Mouse (Mus musculus): Measurements from ENCODE around the gene Col4a3. TPM values are rescaled to one million over a fixed set of nuclear protein-coding genes. Genes with fewer than 3 reads are reported as not detected.

Gene Col4a3
- polyA plus RNA-seq, 1 experiment from 2014 or later, result 0.04 TPM

DNA sequence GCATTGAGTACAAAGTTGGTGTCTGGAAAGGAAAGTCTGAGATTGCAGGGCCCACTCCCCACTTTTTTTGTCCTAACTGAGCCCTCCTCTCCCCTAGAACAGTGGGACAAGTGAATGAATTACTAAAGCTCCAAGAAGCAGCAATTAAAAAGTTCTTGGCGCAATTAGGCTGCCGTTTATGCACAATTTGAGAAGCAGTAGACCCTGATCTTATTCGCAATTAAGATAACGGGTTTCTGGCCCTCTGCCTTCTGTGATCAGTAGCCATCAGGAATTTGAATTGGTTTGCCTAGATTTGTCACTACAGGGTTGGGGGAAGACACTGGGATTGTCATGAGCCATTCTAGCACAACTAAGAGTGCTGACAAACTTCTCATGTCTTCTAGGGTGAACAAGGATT, 64.1 kb downstream of the Col4a3 start:
- no peaks in the 10 kb centered on the region for H3K9me3 ChIP-seq (replicated peaks)
- WGBS, result 90% methylated on average over 4 of the region's 4 CpGs
- no peak overlapping the region for H3K27ac ChIP-seq
- no peaks in the 10 kb centered on the region for H3K36me3 ChIP-seq
- H3K4me1 ChIP-seq, result no peaks in the 10 kb centered on the region
- no peak overlapping the region for H3K4me3 ChIP-seq
- DNase-seq (ENCODE audit: low spot score), result no peak
- H3K27me3 ChIP-seq (ENCODE audit: low read depth, poor library complexity, severe bottlenecking), result no peaks in the 10 kb centered on the region

DNA sequence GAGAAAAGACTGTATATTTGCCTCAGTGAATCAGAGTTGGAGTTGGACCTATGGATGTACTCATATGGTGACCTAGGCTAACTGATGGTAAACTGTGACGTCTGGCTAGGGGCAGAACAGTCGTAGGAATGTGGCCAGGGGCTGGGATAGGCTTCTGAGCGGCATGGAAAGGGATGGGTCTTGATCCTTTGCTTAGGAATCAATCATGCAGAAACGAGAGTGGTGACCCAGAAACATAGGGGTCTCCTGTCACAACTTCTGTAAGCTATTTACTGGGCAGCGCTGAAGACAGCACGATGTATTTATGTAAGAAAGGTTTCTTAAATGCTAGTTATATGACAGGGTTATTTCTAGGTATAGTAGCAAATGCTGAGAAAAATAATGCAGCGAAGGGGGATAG, 67.3 kb downstream of the Col4a3 start:
- Histone ChIP-seq H3K36me3 (no peaks in the 10 kb centered on the region), H3K4me1 (no peaks in the 10 kb centered on the region), H3K4me3 (no peak overlapping the region), H3K27ac (no peak overlapping the region), H3K27me3 (ENCODE audit: low read depth, poor library complexity, severe bottlenecking) (no peaks in the 10 kb centered on the region), H3K9me3 (replicated peaks) (no peaks in the 10 kb centered on the region)
- no peak for DNase-seq (ENCODE audit: low spot score)
- WGBS, result 70% methylated on average over 7 of the region's 7 CpGs

GRCm38 (mm10) chr1:82656452-82656851, 69.7 kb downstream of the Col4a3 start:
- no peak overlapping the region for H3K27ac ChIP-seq
- no peaks in the 10 kb centered on the region for H3K9me3 ChIP-seq (replicated peaks)
- H3K36me3 ChIP-seq, result no peaks in the 10 kb centered on the region
- H3K4me1 ChIP-seq, result no peaks in the 10 kb centered on the region
- no peaks in the 10 kb centered on the region for H3K27me3 ChIP-seq (ENCODE audit: low read depth, poor library complexity, severe bottlenecking)
- DNase-seq (ENCODE audit: low spot score), result no peak
- WGBS, result 66% methylated on average over 3 of the region's 3 CpGs
- no peak overlapping the region for H3K4me3 ChIP-seq

- WGBS, result 85% methylated on average over 2 of the region's 2 CpGs
- DNase-seq (ENCODE audit: low spot score), result no peak
- no peak overlapping the region for H3K4me3 ChIP-seq
- H3K9me3 ChIP-seq (replicated peaks), result no peaks in the 10 kb centered on the region
- H3K36me3 ChIP-seq, result no peaks in the 10 kb centered on the region
- no peak overlapping the region for H3K27ac ChIP-seq
- H3K27me3 ChIP-seq (ENCODE audit: low read depth, poor library complexity, severe bottlenecking), result no peaks in the 10 kb centered on the region
- H3K4me1 ChIP-seq, result no peaks in the 10 kb centered on the region
Observed at GRCm38 (mm10) chr1:82662269-82662668, 75.5 kb downstream of the Col4a3 start.

DNA sequence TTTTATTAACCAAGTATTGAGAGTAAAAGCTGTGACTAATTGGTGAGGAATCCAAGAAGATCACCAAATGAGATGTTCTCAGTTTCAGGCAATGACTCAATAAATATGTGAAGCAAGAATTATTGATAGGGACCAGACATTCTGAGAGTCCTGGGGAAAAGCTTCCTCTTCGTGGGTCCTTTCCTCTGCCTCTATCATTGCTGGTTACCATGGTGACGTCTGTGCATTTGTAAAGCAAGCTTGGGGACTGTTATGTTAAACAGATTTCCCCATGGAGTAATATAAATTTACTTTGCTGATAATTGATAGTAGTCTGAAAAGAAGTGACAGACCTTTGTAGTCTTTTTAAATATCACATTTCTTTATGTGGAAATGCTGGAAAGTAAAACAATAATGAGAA, 76.8 kb downstream of the Col4a3 start:
- Histone ChIP-seq H3K36me3 (no peaks in the 10 kb centered on the region), H3K27ac (no peak overlapping the region), H3K4me1 (no peaks in the 10 kb centered on the region), H3K27me3 (ENCODE audit: low read depth, poor library complexity, severe bottlenecking) (no peaks in the 10 kb centered on the region), H3K9me3 (replicated peaks) (no peaks in the 10 kb centered on the region), H3K4me3 (no peak overlapping the region)
- DNase-seq (ENCODE audit: low spot score), result no peak
- 56% methylated on average over 2 of the region's 2 CpGs for WGBS

DNA sequence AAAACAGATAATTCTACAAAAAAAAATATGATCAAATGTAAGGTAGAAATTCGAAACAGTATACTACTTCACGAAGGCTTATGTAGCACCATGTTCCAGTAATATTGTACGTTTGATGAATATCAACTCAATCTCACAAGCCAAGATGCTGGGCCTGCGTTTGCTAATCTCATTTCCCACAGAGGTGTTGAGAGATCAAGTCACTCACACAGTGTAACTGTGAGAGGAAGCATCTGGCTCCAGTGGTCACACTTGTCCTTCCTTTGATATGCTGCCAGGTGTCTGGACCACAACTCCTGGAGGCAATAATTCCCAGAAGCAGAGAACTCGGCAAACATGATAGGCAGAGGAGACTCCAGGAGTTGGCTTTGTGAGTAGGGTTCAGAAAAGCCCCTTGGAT, 99.6 kb downstream of the Col4a3 start:
- H3K9me3 ChIP-seq (replicated peaks), result no peaks in the 10 kb centered on the region
- H3K4me3 ChIP-seq, result no peak overlapping the region
- no peaks in the 10 kb centered on the region for H3K27me3 ChIP-seq (ENCODE audit: low read depth, poor library complexity, severe bottlenecking)
- no peaks in the 10 kb centered on the region for H3K4me1 ChIP-seq
- WGBS, result 81% methylated on average over 5 of the region's 5 CpGs
- H3K36me3 ChIP-seq, result no peaks in the 10 kb centered on the region
- no peak overlapping the region for H3K27ac ChIP-seq
- DNase-seq (ENCODE audit: low spot score), result no peak

DNA sequence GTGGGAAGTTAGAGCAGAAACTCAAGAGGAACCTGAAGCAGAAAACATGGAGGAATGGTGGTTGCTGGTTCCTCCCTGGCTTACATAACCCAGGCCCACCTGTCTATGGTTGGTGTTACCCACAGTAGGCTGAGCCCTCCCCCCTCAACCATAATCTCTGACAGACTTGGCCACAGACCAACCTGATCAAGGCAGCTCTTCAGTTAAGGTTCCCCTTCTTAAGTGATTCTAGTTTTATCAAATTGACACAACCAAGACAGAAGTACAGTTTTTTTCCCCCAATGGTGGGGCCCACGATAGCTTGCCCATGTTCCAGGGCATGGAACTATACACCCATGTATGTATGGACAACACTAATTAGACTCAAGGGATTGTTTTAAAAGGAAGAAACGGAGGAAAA, 100.1 kb downstream of the Col4a3 start:
- 93% methylated on average over 2 of the region's 2 CpGs for WGBS
- no peaks in the 10 kb centered on the region for H3K27me3 ChIP-seq (ENCODE audit: low read depth, poor library complexity, severe bottlenecking)
- H3K9me3 ChIP-seq (replicated peaks), result no peaks in the 10 kb centered on the region
- no peaks in the 10 kb centered on the region for H3K36me3 ChIP-seq
- H3K27ac ChIP-seq, result no peak overlapping the region
- no peaks in the 10 kb centered on the region for H3K4me1 ChIP-seq
- no peak overlapping the region for H3K4me3 ChIP-seq
- DNase-seq (ENCODE audit: low spot score), result no peak

DNA sequence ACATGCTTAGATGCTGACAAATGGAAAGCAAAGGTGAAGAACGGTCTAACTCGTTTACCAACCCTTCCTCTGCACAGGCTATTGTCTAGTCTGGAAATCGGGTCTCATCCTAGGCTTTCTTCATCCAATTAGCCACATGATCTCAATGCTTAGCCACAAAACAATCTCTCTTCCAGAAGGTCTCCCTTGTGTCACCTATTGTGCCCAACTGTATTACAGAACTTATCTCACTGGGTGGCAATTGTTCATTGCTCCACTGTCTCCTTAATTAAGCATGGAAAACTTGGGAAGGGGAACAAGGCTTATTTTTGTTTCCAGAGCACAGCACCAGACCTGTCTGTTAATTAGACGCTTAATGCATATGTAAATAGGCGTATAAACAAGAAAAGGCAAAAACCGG, 101.2 kb downstream of the Col4a3 start:
- DNase-seq (ENCODE audit: low spot score), result no peak
- Histone ChIP-seq H3K9me3 (replicated peaks) (no peaks in the 10 kb centered on the region), H3K27ac (no peak overlapping the region), H3K4me1 (no peaks in the 10 kb centered on the region), H3K36me3 (no peaks in the 10 kb centered on the region), H3K27me3 (ENCODE audit: low read depth, poor library complexity, severe bottlenecking) (no peaks in the 10 kb centered on the region), H3K4me3 (no peak overlapping the region)
- 90% methylated on average over 6 of the region's 6 CpGs for WGBS

DNA sequence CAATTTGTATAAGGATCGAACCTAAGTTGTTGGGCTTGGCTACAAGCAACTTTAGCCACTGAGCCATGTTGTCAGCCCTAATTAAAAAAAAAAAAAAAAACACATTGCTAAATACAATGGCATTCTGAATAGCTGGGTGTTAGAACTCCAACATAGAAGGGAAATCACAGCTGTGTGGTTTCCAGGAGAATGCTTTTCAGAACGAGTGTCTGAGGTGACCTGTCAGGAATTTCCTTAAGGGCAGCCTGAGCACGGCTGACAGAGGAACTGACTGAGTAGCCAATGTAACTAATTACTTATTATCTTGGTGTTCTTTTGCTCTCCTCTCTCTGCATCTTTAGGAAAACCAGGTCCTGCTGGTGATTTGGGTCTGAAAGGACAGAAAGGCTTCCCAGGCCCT, 109.2 kb downstream of the Col4a3 start:
- Histone ChIP-seq H3K9me3 (replicated peaks) (no peaks in the 10 kb centered on the region), H3K27ac (no peak overlapping the region), H3K27me3 (ENCODE audit: low read depth, poor library complexity, severe bottlenecking) (no peaks in the 10 kb centered on the region), H3K4me1 (no peaks in the 10 kb centered on the region), H3K36me3 (no peaks in the 10 kb centered on the region), H3K4me3 (no peak overlapping the region)
- no peak for DNase-seq (ENCODE audit: low spot score)
- WGBS, result 65% methylated on average over 3 of the region's 3 CpGs

DNA sequence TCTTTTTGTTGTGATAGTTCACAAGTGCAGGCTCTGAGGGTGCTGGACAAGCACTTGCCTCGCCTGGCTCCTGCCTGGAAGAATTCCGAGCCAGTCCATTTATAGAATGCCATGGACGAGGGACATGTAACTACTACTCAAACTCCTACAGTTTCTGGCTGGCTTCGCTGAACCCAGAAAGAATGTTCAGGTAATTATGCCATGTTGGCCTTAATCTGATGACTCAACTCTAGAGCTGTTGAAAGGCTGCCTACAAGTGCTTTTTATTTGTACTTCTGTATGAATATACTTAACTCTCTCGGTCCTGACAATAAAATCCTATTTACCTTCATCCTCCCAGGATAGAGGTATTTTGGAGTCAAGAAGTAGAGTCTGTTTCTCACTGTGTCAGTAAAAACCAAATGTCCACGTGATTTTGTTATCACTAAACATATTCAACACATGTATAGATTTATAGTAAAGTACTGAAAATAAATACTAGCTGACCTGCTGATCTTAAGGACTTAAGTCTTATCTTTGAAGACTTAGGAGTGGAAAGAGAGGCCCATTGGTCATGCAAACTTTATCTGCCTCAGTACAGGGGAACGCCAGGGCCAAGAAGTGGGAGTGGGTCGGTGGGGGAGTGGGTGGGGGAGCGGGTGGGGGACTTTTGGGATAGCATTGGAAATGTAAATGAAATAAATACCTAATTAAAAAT, 131.2 kb downstream of the Col4a3 start:
- Histone ChIP-seq H3K4me3 (no peak overlapping the region), H3K36me3 (no peaks in the 10 kb centered on the region), H3K4me1 (no peaks in the 10 kb centered on the region), H3K27me3 (ENCODE audit: low read depth, poor library complexity, severe bottlenecking) (0 out of 2 replicates have a peak, but pooled peaks cover 4% of the 10 kb centered on the region), H3K27ac (no peak overlapping the region), H3K9me3 (replicated peaks) (no peaks in the 10 kb centered on the region)
- DNase-seq (ENCODE audit: low spot score), result no peak
- 80% methylated on average over 9 of the region's 9 CpGs for WGBS

- DNase-seq (ENCODE audit: low spot score), result peak; percentile 96
- Histone ChIP-seq H3K27me3 (ENCODE audit: low read depth, poor library complexity, severe bottlenecking) (0 out of 2 replicates have a peak, but pooled peaks cover 4% of the 10 kb centered on the region), H3K4me3 (peak within 1 kb of the TSS; percentile 88), H3K36me3 (peaks cover 16% of the 10 kb centered on the region), H3K4me1 (peaks cover 9% of the 10 kb centered on the region), H3K9me3 (replicated peaks) (no peaks in the 10 kb centered on the region), H3K27ac (peak within 1 kb of the TSS; percentile 97)
- WGBS, result 10% methylated on average over 38 of the region's 38 CpGs
Observed at GRCm38 (mm10) chr1:82724339-82725025, 137.8 kb downstream of the Col4a3 start, which contains the start of gene Mff. Gene Mff (plus strand): TSS chr1:82724890.

GRCm38 (mm10) chr1:82725026-82725874, 138.5 kb downstream of the Col4a3 start:
- 2% methylated on average over 37 of the region's 37 CpGs for WGBS
- Histone ChIP-seq H3K27ac (peak overlapping the region; percentile 97), H3K4me1 (peaks cover 9% of the 10 kb centered on the region), H3K36me3 (peaks cover 24% of the 10 kb centered on the region), H3K9me3 (replicated peaks) (no peaks in the 10 kb centered on the region), H3K4me3 (peak overlapping the region; percentile 88), H3K27me3 (ENCODE audit: low read depth, poor library complexity, severe bottlenecking) (0 out of 2 replicates have a peak, but pooled peaks cover 4% of the 10 kb centered on the region)
- DNase-seq (ENCODE audit: low spot score), result no peak

GRCm38 (mm10) chr1:82725875-82726185, 139.1 kb downstream of the Col4a3 start:
- Histone ChIP-seq H3K27ac (no peak overlapping the region), H3K4me1 (peaks cover 9% of the 10 kb centered on the region), H3K4me3 (peak overlapping the region; percentile 88), H3K27me3 (ENCODE audit: low read depth, poor library complexity, severe bottlenecking) (0 out of 2 replicates have a peak, but pooled peaks cover 4% of the 10 kb centered on the region), H3K9me3 (replicated peaks) (no peaks in the 10 kb centered on the region), H3K36me3 (peaks cover 30% of the 10 kb centered on the region)
- no peak for DNase-seq (ENCODE audit: low spot score)
- 64% methylated on average over 4 of the region's 4 CpGs for WGBS

Data from limb, embryonic 10.5 days (tissue).